Mouse (Mus musculus) limb, embryonic 11.5 days (tissue): ENCODE results near the gene Gm20671. TPM values are rescaled to one million over a fixed set of nuclear protein-coding genes. Genes with fewer than 3 reads are reported as not detected.

Source experiments
- ATAC-seq: fragments of 200-750 bp; cut with Nextera tagmentation; 2 replicates; pipeline ENCODE4 v1.8.0; 2017; ENCODE audit warnings: low read depth; ENCODE audit not compliant: insufficient number of reproducible peaks, low FRiP score, low TSS enrichment
- DNase-seq: peaks from one replicate; pipeline ENCODE4 v3.0.0-alpha.2; 2015; ENCODE audit warnings: low spot score
- H3K27ac ChIP-seq: fragments of 300-500 bp; sonication (generic); replicated peaks from 2 replicates; pipeline ENCODE4 v1.5.1; 2014; ENCODE audit warnings: low read depth, mild to moderate bottlenecking, low read length
- H3K27me3 ChIP-seq: fragments of 300-500 bp; sonication (generic); 2 replicates; pipeline ENCODE4 v1.6.1; 2014; ENCODE audit warnings: mild to moderate bottlenecking, low read length, mixed read lengths; ENCODE audit not compliant: control insufficient read depth, insufficient read depth
- H3K36me3 ChIP-seq: fragments of 300-500 bp; sonication (generic); 2 replicates; pipeline ENCODE4 v1.6.1; 2014; ENCODE audit warnings: mild to moderate bottlenecking, low read length, moderate library complexity, mixed read lengths; ENCODE audit not compliant: control insufficient read depth, insufficient read depth
- H3K4me1 ChIP-seq: fragments of 300-500 bp; sonication (generic); 2 replicates; pipeline ENCODE4 v1.6.1; 2014; ENCODE audit warnings: low read length, mixed read lengths; ENCODE audit not compliant: control insufficient read depth, insufficient read depth
- H3K4me2 ChIP-seq: fragments of 300-500 bp; sonication (generic); 2 replicates; pipeline ENCODE4 v1.6.1; 2014; ENCODE audit warnings: low read depth, mild to moderate bottlenecking, moderate library complexity; ENCODE audit not compliant: severe bottlenecking
- H3K4me3 ChIP-seq: fragments of 300-500 bp; sonication (generic); 2 replicates; pipeline ENCODE4 v1.5.1; 2014; ENCODE audit warnings: low read depth, low read length
- H3K9ac ChIP-seq: fragments of 300-500 bp; sonication (generic); 2 replicates; pipeline ENCODE4 v1.6.1; 2014; ENCODE audit warnings: mild to moderate bottlenecking, low read length
- H3K9me3 ChIP-seq: fragments of 300-500 bp; sonication (generic); 2 replicates; pipeline ENCODE4 v1.6.1; 2016; ENCODE audit warnings: low read length; ENCODE audit not compliant: control insufficient read depth
- WGBS: fragments of 180-500 bp; shearing (Covaris S2); extraction: QIAGEN DNeasy Blood & Tissue Kit; methylation state at CpG from one replicate; pipeline ENCODE4 v1.1.7; 2014; 5-methylcytosine and 5-hydroxymethylcytosine counted together
- polyA plus RNA-seq: library from polyadenylated mRNA; unstranded; fragments of >200 nt; fragmentation: Nextera tagmentation; extraction: Ambion mirVana; gene quantifications from 2 replicates; pipeline ENCODE4 v1.2.1, GENCODE M21; 2014

The Gm20671 gene
- polyA plus RNA-seq, 1 experiment from 2014 or later, result not detected

GRCm38 (mm10) chr5:32720416-32720815 lies 106.5 kb downstream of the Gm20671 start:
- ATAC-seq (no peak), DNase-seq (no peak)
- Histone ChIP-seq H3K9me3 (no peaks in the 10 kb centered on the region), H3K4me1 (0 out of 2 replicates have a peak, but pooled peaks cover 2% of the 10 kb centered on the region), H3K36me3 (no peaks in the 10 kb centered on the region), H3K9ac (no peak overlapping the region), H3K4me3 (no peak overlapping the region), H3K27me3 (no peaks in the 10 kb centered on the region), H3K4me2 (no peak overlapping the region), H3K27ac (no peak overlapping the region)
- whole genome bisulfite sequencing, result 79% methylated on average over 9 of the region's 9 CpGs

- ATAC-seq (no peak), DNase-seq (no peak)
- Histone ChIP-seq H3K27me3 (no peaks in the 10 kb centered on the region), H3K4me1 (0 out of 2 replicates have a peak, but pooled peaks cover 2% of the 10 kb centered on the region), H3K9ac (no peak overlapping the region), H3K4me3 (no peak overlapping the region), H3K27ac (no peak overlapping the region), H3K36me3 (no peaks in the 10 kb centered on the region), H3K9me3 (no peaks in the 10 kb centered on the region), H3K4me2 (no peak overlapping the region)
- 56% methylated on average over 6 of the region's 6 CpGs for WGBS
Observed at GRCm38 (mm10) chr5:32718916-32719315, 108.0 kb downstream of the Gm20671 start.

GRCm38 (mm10) chr5:32717726-32718125 lies 109.2 kb downstream of the Gm20671 start:
- no peak overlapping the region for H3K27ac ChIP-seq
- no peak overlapping the region for H3K4me3 ChIP-seq
- no peaks in the 10 kb centered on the region for H3K36me3 ChIP-seq
- WGBS, result 65% methylated on average over 1 of the region's 1 CpGs
- H3K4me2 ChIP-seq, result no peak overlapping the region
- H3K4me1 ChIP-seq, result 0 out of 2 replicates have a peak, but pooled peaks cover 2% of the 10 kb centered on the region
- H3K9ac ChIP-seq, result no peak overlapping the region
- no peak for ATAC-seq
- no peaks in the 10 kb centered on the region for H3K27me3 ChIP-seq
- no peak for DNase-seq
- H3K9me3 ChIP-seq, result no peaks in the 10 kb centered on the region

GRCm38 (mm10) chr5:32713703-32714467 lies 113.0 kb downstream of the Gm20671 start:
- peak overlapping the region; percentile 62 for H3K9ac ChIP-seq
- under 1% methylated on average over 55 of the region's 55 CpGs for WGBS
- H3K36me3 ChIP-seq, result no peaks in the 10 kb centered on the region

GRCm38 (mm10) chr5:32713042-32713702 lies 113.7 kb downstream of the Gm20671 start:
- 30% methylated on average over 2 of the region's 2 CpGs for WGBS
- no peaks in the 10 kb centered on the region for H3K4me1 ChIP-seq
- no peaks in the 10 kb centered on the region for H3K9me3 ChIP-seq
- H3K4me3 ChIP-seq, result peak overlapping the region; percentile 61
- no peaks in the 10 kb centered on the region for H3K36me3 ChIP-seq
- no peaks in the 10 kb centered on the region for H3K27me3 ChIP-seq
- peak overlapping the region; percentile 77; the same call in 1 of the 2 replicates for H3K27ac ChIP-seq
- peak overlapping the region; percentile 62 for H3K9ac ChIP-seq
- ATAC-seq, result peak; percentile 23; the same call in 1 of the 2 replicates
- H3K4me2 ChIP-seq, result peak overlapping the region; percentile 55
- DNase-seq, result no peak

More at GRCm38 (mm10) chr5:32713703-32714467, 113.0 kb downstream of the Gm20671 start:
- Histone ChIP-seq H3K27me3 (no peaks in the 10 kb centered on the region), H3K4me3 (peak overlapping the region; percentile 61), H3K4me1 (0 out of 2 replicates have a peak, but pooled peaks cover under 1% of the 10 kb centered on the region), H3K9me3 (no peaks in the 10 kb centered on the region), H3K27ac (peak overlapping the region; percentile 77; the same call in 1 of the 2 replicates), H3K4me2 (peak overlapping the region; percentile 55)
- ATAC-seq, result peak; percentile 99
- DNase-seq, result peak; percentile 92

GRCm38 (mm10) chr5:32712221-32713041 lies 114.5 kb downstream of the Gm20671 start:
- no peaks in the 10 kb centered on the region for H3K9me3 ChIP-seq
- no peaks in the 10 kb centered on the region for H3K27me3 ChIP-seq
- H3K4me2 ChIP-seq, result no peak overlapping the region
- DNase-seq (no peak), ATAC-seq (no peak)
- no peaks in the 10 kb centered on the region for H3K4me1 ChIP-seq
- H3K27ac ChIP-seq, result no peak overlapping the region
- 70% methylated on average over 4 of the region's 4 CpGs for WGBS
- H3K9ac ChIP-seq, result no peak overlapping the region
- H3K36me3 ChIP-seq, result no peaks in the 10 kb centered on the region
- H3K4me3 ChIP-seq, result no peak overlapping the region

GRCm38 (mm10) chr5:32711485-32711884 lies 115.4 kb downstream of the Gm20671 start:
- H3K36me3 ChIP-seq, result no peaks in the 10 kb centered on the region
- no peak overlapping the region for H3K4me3 ChIP-seq
- ATAC-seq, result no peak
- H3K9ac ChIP-seq, result no peak overlapping the region
- H3K4me1 ChIP-seq, result no peaks in the 10 kb centered on the region
- no peaks in the 10 kb centered on the region for H3K27me3 ChIP-seq
- WGBS, result 73% methylated on average over 5 of the region's 5 CpGs
- no peaks in the 10 kb centered on the region for H3K9me3 ChIP-seq
- no peak overlapping the region for H3K4me2 ChIP-seq
- DNase-seq, result no peak
- no peak overlapping the region for H3K27ac ChIP-seq

GRCm38 (mm10) chr5:32706226-32706780 lies 120.6 kb downstream of the Gm20671 start:
- no peak for ATAC-seq
- no peak overlapping the region for H3K4me2 ChIP-seq

More at GRCm38 (mm10) chr5:32706226-32706780, 120.6 kb downstream of the Gm20671 start:
- Histone ChIP-seq H3K4me3 (no peak overlapping the region), H3K9ac (no peak overlapping the region), H3K27ac (no peak overlapping the region), H3K4me1 (no peaks in the 10 kb centered on the region), H3K27me3 (no peaks in the 10 kb centered on the region), H3K9me3 (no peaks in the 10 kb centered on the region), H3K36me3 (no peaks in the 10 kb centered on the region)
- DNase-seq, result no peak
- WGBS, result 86% methylated on average over 2 of the region's 2 CpGs
